In the genomic region with DNA sequence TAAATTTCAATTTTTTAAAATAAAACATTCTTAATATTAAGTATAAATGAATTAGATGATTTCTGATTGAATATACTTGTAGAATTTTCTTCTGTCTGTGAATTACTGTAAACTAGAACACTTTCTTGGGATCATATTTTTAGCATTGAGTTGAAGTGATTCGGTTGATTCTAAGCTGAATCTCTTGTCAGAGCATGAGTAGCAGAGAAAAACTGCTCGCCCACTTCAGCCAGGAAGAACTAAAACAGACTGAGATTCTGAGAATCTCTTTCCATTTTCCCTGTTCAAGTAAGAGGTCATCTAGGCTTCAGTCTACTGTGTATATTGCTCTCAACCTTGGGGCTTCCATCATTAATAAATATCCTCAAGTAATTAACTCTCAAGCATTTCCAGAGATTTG, we compare ENCODE assay signal across 28 mouse cellular contexts. TPM values are rescaled to one million over a fixed set of nuclear protein-coding genes. Genes with fewer than 3 reads are reported as not detected.
DNase-seq lines count a peak whose midpoint lies in the region; ATAC-seq lines count a peak whose summit lies in the region.
"Had no signal": no experiment of that assay in that cellular context is flagged by ENCODE, and none has a peak within 500 bp of the region (broad histone marks: within the 10 kb centered on the region; RNA-seq: fewer than 3 reads in every experiment).

No protein-coding gene starts in this region.

- H3K4me3 ChIP-seq in forebrain, embryonic 15.5 days, result no peak overlapping the region
- H3K4me3 ChIP-seq: embryonic facial prominence, embryonic 13.5 days; embryonic facial prominence, embryonic 15.5 days; erythroblast, embryonic 14.5 days; forebrain, embryonic 10.5 days; forebrain, embryonic 12.5 days had no signal

- H3K4me1 ChIP-seq in forebrain, embryonic 15.5 days, result no peaks in the 10 kb centered on the region
- H3K4me1 ChIP-seq: embryonic facial prominence, embryonic 13.5 days; embryonic facial prominence, embryonic 15.5 days; forebrain, embryonic 10.5 days; forebrain, embryonic 12.5 days had no signal

- H3K36me3 ChIP-seq in forebrain, embryonic 15.5 days, result no peaks in the 10 kb centered on the region
- H3K36me3 ChIP-seq: embryonic facial prominence, embryonic 13.5 days; embryonic facial prominence, embryonic 15.5 days; forebrain, embryonic 10.5 days; forebrain, embryonic 12.5 days; G1E had no signal

- H3K9ac ChIP-seq in forebrain, embryonic 15.5 days (replicated peaks), result no peak overlapping the region
- H3K9ac ChIP-seq: embryonic facial prominence, embryonic 13.5 days; embryonic facial prominence, embryonic 15.5 days; forebrain, embryonic 12.5 days; forebrain, postnatal 0 days had no signal

- H3K4me2 ChIP-seq in forebrain, embryonic 15.5 days (replicated peaks), result no peak overlapping the region
- H3K4me2 ChIP-seq: embryonic facial prominence, embryonic 13.5 days; embryonic facial prominence, embryonic 15.5 days; forebrain, embryonic 12.5 days had no signal

- H3K9me3 ChIP-seq in forebrain, embryonic 15.5 days, result no peaks in the 10 kb centered on the region
- H3K9me3 ChIP-seq: embryonic facial prominence, embryonic 13.5 days; embryonic facial prominence, embryonic 15.5 days; forebrain, embryonic 10.5 days; forebrain, embryonic 12.5 days; G1E had no signal

- no peak for DNase-seq in frontal cortex, postnatal 25 days (ENCODE audit: low spot score in 2 of 2)
- peak; percentile 19 for DNase-seq in right cerebral cortex, adult 18-20 months
- no peak for DNase-seq in right cerebral cortex, postnatal 25 days
- DNase-seq: adrenal gland, adult 8-10 months; adrenal gland, postnatal 14 days; adrenal gland, postnatal 36 days; B cell, adult 2 months; cerebellum, adult 11 months; cerebellum, adult 18-20 months; cerebellum, adult 8-10 months; cerebellum, adult 9-11 months; cerebellum, postnatal 14 days; cerebellum, postnatal 36 days; embryo, embryonic 11 days; forebrain, postnatal 0 days had no signal

- no peak overlapping the region for H3K27ac ChIP-seq in forebrain, embryonic 15.5 days (replicated peaks)
- H3K27ac ChIP-seq: embryonic facial prominence, embryonic 13.5 days; embryonic facial prominence, embryonic 15.5 days; forebrain, embryonic 10.5 days; forebrain, embryonic 12.5 days had no signal

- H3K27me3 ChIP-seq in forebrain, embryonic 15.5 days, result no peaks in the 10 kb centered on the region
- H3K27me3 ChIP-seq: CH12.LX; embryonic facial prominence, embryonic 13.5 days; embryonic facial prominence, embryonic 15.5 days; forebrain, embryonic 12.5 days; Patski had no signal

- 83% methylated on average over 2 of the region's 2 CpGs for WGBS in forebrain, embryonic 15.5 days

- peak; percentile 97 for ATAC-seq in frontal cortex, adult (ENCODE audit: low TSS enrichment)
- no peak for ATAC-seq in forebrain, embryonic 15.5 days (replicated peaks)
- ATAC-seq: activated CD4-positive, CD25-positive, alpha-beta regulatory T cell, adult 4 months; CD4-positive, CD25-positive, alpha-beta regulatory T cell, adult 4 months; forebrain, embryonic 14.5 days; forebrain, postnatal 0 days; Patski had no signal

RNA-seq across cellular contexts. Expression of gene Klhl1, which starts 34.8 kb away (rescaled TPM):
- polyA plus RNA-seq in forebrain, embryonic 15.5 days (2015; fragmentation: Nextera tagmentation; extraction: Ambion mirVana), result 1.7 and 1.9 TPM in 2 replicates
- polyA plus RNA-seq: activated CD4-positive, CD25-positive, alpha-beta regulatory T cell, adult 4 months; CD4-positive, CD25-positive, alpha-beta regulatory T cell, adult 4 months; erythroblast, embryonic 14.5 days; G1E; Patski had no signal
